Mouse (Mus musculus): ENCODE results near the gene Lrrc75b. TPM values are rescaled to one million over a fixed set of nuclear protein-coding genes. Genes with fewer than 3 reads are reported as not detected.

Gene Lrrc75b
- polyA plus RNA-seq, 1 experiment from 2014 or later: 0.06 TPM

GRCm38 (mm10) chr10:75589651-75590050, 29.5 kb upstream of the Lrrc75b start:
- no peaks in the 10 kb centered on the region; the same call in 1 of the 2 replicates for H3K4me1 ChIP-seq (ENCODE audit: control insufficient read depth, low read depth, low read length)
- ATAC-seq (ENCODE audit: low read depth): no peak
- H3K4me3 ChIP-seq (ENCODE audit: low read depth, low read length): no peak overlapping the region; the same call in 1 of the 2 replicates
- no peak overlapping the region for H3K4me2 ChIP-seq (ENCODE audit: low read depth, low read length)
- no peaks in the 10 kb centered on the region for H3K36me3 ChIP-seq (ENCODE audit: control insufficient read depth, insufficient read depth)
- no peaks in the 10 kb centered on the region for H3K9me3 ChIP-seq (replicated peaks; ENCODE audit: control insufficient read depth, low read length)
- H3K27me3 ChIP-seq (ENCODE audit: control insufficient read depth, insufficient read depth, low read depth, low read length): no peaks in the 10 kb centered on the region
- no peak overlapping the region for H3K9ac ChIP-seq (ENCODE audit: low read depth, low read length)
- no peak overlapping the region for H3K27ac ChIP-seq (ENCODE audit: low read length)
- 60% methylated on average over 16 of the region's 16 CpGs for WGBS (ENCODE audit: insufficient replicate concordance)

DNA sequence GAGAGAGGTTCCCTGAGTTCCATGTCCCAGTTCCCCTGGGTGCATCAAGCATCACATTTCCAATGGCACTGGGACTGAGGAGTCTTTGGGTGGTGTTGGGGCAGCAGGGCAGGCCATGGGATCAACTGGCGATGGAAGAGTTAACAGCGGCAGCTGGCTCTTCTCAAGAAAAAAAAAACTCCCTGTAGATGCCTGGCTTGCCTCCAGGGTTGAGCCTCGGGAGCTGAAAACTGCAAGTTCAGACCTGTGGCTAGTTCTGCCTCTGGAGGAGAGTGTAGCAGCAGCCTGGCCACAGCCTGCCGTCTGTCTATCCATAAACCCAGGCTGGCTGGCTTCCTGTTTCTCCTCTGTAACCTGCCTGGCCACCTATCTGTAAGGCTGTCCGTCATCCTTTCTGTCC, 29.0 kb upstream of the Lrrc75b start, which contains the start of gene Ggt5:
Gene Ggt5, plus strand, starts transcription at position 212 of the 400 bp plus-strand sequence.
- Histone ChIP-seq H3K36me3 (ENCODE audit: control insufficient read depth, insufficient read depth) (no peaks in the 10 kb centered on the region), H3K4me1 (ENCODE audit: control insufficient read depth, low read depth, low read length) (no peaks in the 10 kb centered on the region; the same call in 1 of the 2 replicates), H3K27ac (ENCODE audit: low read length) (no peak within 1 kb of the TSS), H3K9me3 (replicated peaks; ENCODE audit: control insufficient read depth, low read length) (no peaks in the 10 kb centered on the region), H3K4me2 (ENCODE audit: low read depth, low read length) (no peak within 1 kb of the TSS), H3K9ac (ENCODE audit: low read depth, low read length) (no peak within 1 kb of the TSS), H3K27me3 (ENCODE audit: control insufficient read depth, insufficient read depth, low read depth, low read length) (no peaks in the 10 kb centered on the region), H3K4me3 (ENCODE audit: low read depth, low read length) (no peak within 1 kb of the TSS; the same call in 1 of the 2 replicates)
- ATAC-seq (ENCODE audit: low read depth): no peak
- WGBS (ENCODE audit: insufficient replicate concordance): 19% methylated on average over 5 of the region's 5 CpGs

- 65% methylated on average over 5 of the region's 5 CpGs for WGBS (ENCODE audit: insufficient replicate concordance)
- H3K27me3 ChIP-seq (ENCODE audit: control insufficient read depth, insufficient read depth, low read depth, low read length): no peaks in the 10 kb centered on the region
Measured at GRCm38 (mm10) chr10:75588336-75588735, 28.2 kb upstream of the Lrrc75b start.

DNA sequence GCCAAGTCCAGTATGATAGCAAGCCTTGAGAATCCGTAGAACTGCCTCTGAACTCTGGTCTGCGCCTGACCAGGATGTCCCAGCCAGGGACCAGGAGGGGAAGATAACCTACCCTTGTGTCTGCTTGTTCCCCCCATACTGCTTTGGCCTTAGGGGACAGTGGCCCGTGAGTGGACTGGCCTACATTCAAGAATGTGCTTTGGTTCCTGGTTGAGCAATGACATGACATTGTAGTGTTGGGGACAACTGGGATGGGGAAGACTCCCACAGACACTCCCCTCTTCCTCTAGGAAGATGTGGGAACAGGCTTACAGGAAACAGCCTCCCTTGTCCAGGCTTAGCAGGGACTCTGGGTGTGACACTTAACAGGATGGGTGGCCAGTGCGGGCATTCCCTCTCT, 27.7 kb upstream of the Lrrc75b start:
- Histone ChIP-seq H3K27me3 (ENCODE audit: control insufficient read depth, insufficient read depth, low read depth, low read length) (no peaks in the 10 kb centered on the region), H3K27ac (ENCODE audit: low read length) (no peak overlapping the region), H3K4me2 (ENCODE audit: low read depth, low read length) (no peak overlapping the region), H3K4me3 (ENCODE audit: low read depth, low read length) (no peak overlapping the region), H3K9ac (ENCODE audit: low read depth, low read length) (no peak overlapping the region), H3K36me3 (ENCODE audit: control insufficient read depth, insufficient read depth) (no peaks in the 10 kb centered on the region), H3K9me3 (replicated peaks; ENCODE audit: control insufficient read depth, low read length) (no peaks in the 10 kb centered on the region), H3K4me1 (ENCODE audit: control insufficient read depth, low read depth, low read length) (no peaks in the 10 kb centered on the region; the same call in 1 of the 2 replicates)
- no peak for ATAC-seq (ENCODE audit: low read depth)
- WGBS (ENCODE audit: insufficient replicate concordance): 64% methylated on average over 4 of the region's 4 CpGs

More at GRCm38 (mm10) chr10:75588336-75588735, 28.2 kb upstream of the Lrrc75b start:
- Histone ChIP-seq H3K4me3 (ENCODE audit: low read depth, low read length) (no peak overlapping the region), H3K36me3 (ENCODE audit: control insufficient read depth, insufficient read depth) (no peaks in the 10 kb centered on the region), H3K27ac (ENCODE audit: low read length) (no peak overlapping the region), H3K9ac (ENCODE audit: low read depth, low read length) (no peak overlapping the region), H3K4me2 (ENCODE audit: low read depth, low read length) (no peak overlapping the region), H3K4me1 (ENCODE audit: control insufficient read depth, low read depth, low read length) (no peaks in the 10 kb centered on the region; the same call in 1 of the 2 replicates), H3K9me3 (replicated peaks; ENCODE audit: control insufficient read depth, low read length) (no peaks in the 10 kb centered on the region)
- no peak for ATAC-seq (ENCODE audit: low read depth)

GRCm38 (mm10) chr10:75586553-75586879, 26.4 kb upstream of the Lrrc75b start:
- no peak overlapping the region for H3K9ac ChIP-seq (ENCODE audit: low read depth, low read length)
- no peaks in the 10 kb centered on the region; the same call in 1 of the 2 replicates for H3K4me1 ChIP-seq (ENCODE audit: control insufficient read depth, low read depth, low read length)
- no peak overlapping the region for H3K4me3 ChIP-seq (ENCODE audit: low read depth, low read length)
- no peak for ATAC-seq (ENCODE audit: low read depth)
- no peaks in the 10 kb centered on the region for H3K27me3 ChIP-seq (ENCODE audit: control insufficient read depth, insufficient read depth, low read depth, low read length)
- no peak overlapping the region for H3K27ac ChIP-seq (ENCODE audit: low read length)
- no peaks in the 10 kb centered on the region for H3K9me3 ChIP-seq (replicated peaks; ENCODE audit: control insufficient read depth, low read length)
- 76% methylated on average over 1 of the region's 1 CpGs for WGBS (ENCODE audit: insufficient replicate concordance)
- H3K36me3 ChIP-seq (ENCODE audit: control insufficient read depth, insufficient read depth): no peaks in the 10 kb centered on the region
- H3K4me2 ChIP-seq (ENCODE audit: low read depth, low read length): no peak overlapping the region

- Histone ChIP-seq H3K9me3 (replicated peaks; ENCODE audit: control insufficient read depth, low read length) (no peaks in the 10 kb centered on the region), H3K4me3 (ENCODE audit: low read depth, low read length) (no peak overlapping the region), H3K36me3 (ENCODE audit: control insufficient read depth, insufficient read depth) (no peaks in the 10 kb centered on the region), H3K4me1 (ENCODE audit: control insufficient read depth, low read depth, low read length) (no peaks in the 10 kb centered on the region; the same call in 1 of the 2 replicates), H3K27ac (ENCODE audit: low read length) (no peak overlapping the region), H3K27me3 (ENCODE audit: control insufficient read depth, insufficient read depth, low read depth, low read length) (no peaks in the 10 kb centered on the region), H3K4me2 (ENCODE audit: low read depth, low read length) (no peak overlapping the region), H3K9ac (ENCODE audit: low read depth, low read length) (no peak overlapping the region)
- WGBS (ENCODE audit: insufficient replicate concordance): 20% methylated on average over 20 of the region's 20 CpGs
- ATAC-seq (ENCODE audit: low read depth): no peak
Measured at GRCm38 (mm10) chr10:75585876-75586552, 25.9 kb upstream of the Lrrc75b start.

DNA sequence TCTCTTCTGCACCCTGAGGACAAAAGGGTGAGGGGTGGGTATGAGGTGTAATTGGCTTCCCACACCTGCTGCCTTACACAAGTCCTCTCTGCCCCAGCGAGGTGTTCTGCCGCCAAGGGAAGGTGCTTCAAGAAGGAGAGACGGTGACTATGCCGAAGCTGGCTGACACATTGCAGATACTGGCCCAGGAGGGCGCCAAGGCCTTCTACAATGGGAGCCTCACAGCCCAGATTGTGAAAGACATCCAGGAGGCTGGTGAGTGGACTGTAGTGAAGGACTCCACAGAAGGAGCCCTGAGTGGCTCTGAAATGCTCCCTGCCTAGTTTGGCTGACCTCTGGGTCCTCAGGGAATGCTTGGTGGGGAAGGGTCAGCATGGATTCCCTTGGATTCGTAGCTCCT, 19.0 kb upstream of the Lrrc75b start:
- no peaks in the 10 kb centered on the region for H3K27me3 ChIP-seq (ENCODE audit: control insufficient read depth, insufficient read depth, low read depth, low read length)
- 64% methylated on average over 6 of the region's 6 CpGs for WGBS (ENCODE audit: insufficient replicate concordance)
- no peaks in the 10 kb centered on the region for H3K9me3 ChIP-seq (replicated peaks; ENCODE audit: control insufficient read depth, low read length)
- no peaks in the 10 kb centered on the region for H3K4me1 ChIP-seq (ENCODE audit: control insufficient read depth, low read depth, low read length)
- H3K4me3 ChIP-seq (ENCODE audit: low read depth, low read length): no peak overlapping the region
- no peaks in the 10 kb centered on the region for H3K36me3 ChIP-seq (ENCODE audit: control insufficient read depth, insufficient read depth)
- ATAC-seq (ENCODE audit: low read depth): no peak
- H3K27ac ChIP-seq (ENCODE audit: low read length): no peak overlapping the region
- H3K4me2 ChIP-seq (ENCODE audit: low read depth, low read length): no peak overlapping the region
- no peak overlapping the region for H3K9ac ChIP-seq (ENCODE audit: low read depth, low read length)

- no peaks in the 10 kb centered on the region for H3K36me3 ChIP-seq (ENCODE audit: control insufficient read depth, insufficient read depth)
- no peak overlapping the region for H3K27ac ChIP-seq (ENCODE audit: low read length)
- H3K4me1 ChIP-seq (ENCODE audit: control insufficient read depth, low read depth, low read length): no peaks in the 10 kb centered on the region
- H3K27me3 ChIP-seq (ENCODE audit: control insufficient read depth, insufficient read depth, low read depth, low read length): no peaks in the 10 kb centered on the region
- no peak for ATAC-seq (ENCODE audit: low read depth)
- 73% methylated on average over 9 of the region's 9 CpGs for WGBS (ENCODE audit: insufficient replicate concordance)
- no peak overlapping the region for H3K9ac ChIP-seq (ENCODE audit: low read depth, low read length)
- H3K9me3 ChIP-seq (replicated peaks; ENCODE audit: control insufficient read depth, low read length): no peaks in the 10 kb centered on the region
- no peak overlapping the region for H3K4me2 ChIP-seq (ENCODE audit: low read depth, low read length)
- no peak overlapping the region for H3K4me3 ChIP-seq (ENCODE audit: low read depth, low read length)
Measured at GRCm38 (mm10) chr10:75573965-75574364, 13.8 kb upstream of the Lrrc75b start.

DNA sequence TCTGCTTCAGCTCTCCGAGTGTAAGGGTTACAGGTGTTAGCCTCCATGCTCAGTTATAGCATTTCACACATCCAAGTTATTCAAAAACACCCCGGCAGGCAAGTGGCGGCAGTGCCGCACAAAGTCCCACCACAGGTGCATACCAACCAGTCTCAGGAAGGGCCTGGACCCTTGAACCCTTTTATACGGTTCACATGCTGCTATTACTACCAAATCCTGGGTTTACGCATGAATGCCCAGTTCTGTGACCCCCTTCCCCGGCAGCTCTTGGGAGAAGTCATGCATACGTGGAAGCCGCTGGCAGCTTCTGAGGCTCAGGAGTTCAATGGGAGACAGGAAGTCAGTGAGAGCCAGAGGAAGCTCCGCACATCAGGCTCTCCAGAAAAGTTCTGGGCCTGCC, 13.1 kb upstream of the Lrrc75b start:
- 67% methylated on average over 10 of the region's 10 CpGs for WGBS (ENCODE audit: insufficient replicate concordance)
- Histone ChIP-seq H3K27ac (ENCODE audit: low read length) (no peak overlapping the region), H3K9me3 (replicated peaks; ENCODE audit: control insufficient read depth, low read length) (no peaks in the 10 kb centered on the region), H3K4me3 (ENCODE audit: low read depth, low read length) (no peak overlapping the region), H3K36me3 (ENCODE audit: control insufficient read depth, insufficient read depth) (no peaks in the 10 kb centered on the region), H3K4me2 (ENCODE audit: low read depth, low read length) (no peak overlapping the region), H3K9ac (ENCODE audit: low read depth, low read length) (no peak overlapping the region), H3K4me1 (ENCODE audit: control insufficient read depth, low read depth, low read length) (no peaks in the 10 kb centered on the region), H3K27me3 (ENCODE audit: control insufficient read depth, insufficient read depth, low read depth, low read length) (no peaks in the 10 kb centered on the region)
- ATAC-seq (ENCODE audit: low read depth): no peak

Data from liver, embryonic 16.5 days (tissue).